Mouse (Mus musculus) megakaryocyte, embryonic 14.5 days (primary cell): Measurements from ENCODE around the gene Commd3. TPM values are rescaled to one million over a fixed set of nuclear protein-coding genes. Genes with fewer than 3 reads are reported as not detected.

Source experiments
- H3K27me3 ChIP-seq: replicated peaks from 2 replicates; pipeline ENCODE3; 2012; ENCODE audit warnings: inconsistent platforms
- H3K36me3 ChIP-seq: replicated peaks from 2 replicates; pipeline ENCODE3; 2012; ENCODE audit warnings: low read length, inconsistent platforms, mixed read lengths
- H3K4me1 ChIP-seq: 2 replicates; pipeline ENCODE4 v1.6.1; 2012; ENCODE audit warnings: inconsistent platforms
- H3K4me3 ChIP-seq: replicated peaks from 2 replicates; pipeline ENCODE3; 2012; ENCODE audit warnings: moderate library complexity, mild to moderate bottlenecking, inconsistent platforms
- H3K9me3 ChIP-seq: 2 replicates; pipeline ENCODE4 v1.6.1; 2012; ENCODE audit warnings: inconsistent platforms
- FLI1 ChIP-seq: IDR thresholded peaks from 2 replicates; pipeline ENCODE4 v1.6.1; 2012; ENCODE audit warnings: low read length, inconsistent platforms, mixed read lengths
- GATA1 ChIP-seq: IDR thresholded peaks from 3 replicates; pipeline ENCODE4 v1.6.1; 2012; ENCODE audit warnings: mixed read lengths, low read length, inconsistent platforms, borderline replicate concordance
- polyA plus RNA-seq: library from polyadenylated mRNA; stranded (reverse); fragments of >175 nt; gene quantifications from 2 replicates; pipeline ENCODE4 v1.2.3, GENCODE M21; 2012; ENCODE audit warnings: low replicate concordance; ENCODE audit not compliant: insufficient read depth

The Commd3 gene
- polyA plus RNA-seq, 1 experiment: 223 TPM

DNA sequence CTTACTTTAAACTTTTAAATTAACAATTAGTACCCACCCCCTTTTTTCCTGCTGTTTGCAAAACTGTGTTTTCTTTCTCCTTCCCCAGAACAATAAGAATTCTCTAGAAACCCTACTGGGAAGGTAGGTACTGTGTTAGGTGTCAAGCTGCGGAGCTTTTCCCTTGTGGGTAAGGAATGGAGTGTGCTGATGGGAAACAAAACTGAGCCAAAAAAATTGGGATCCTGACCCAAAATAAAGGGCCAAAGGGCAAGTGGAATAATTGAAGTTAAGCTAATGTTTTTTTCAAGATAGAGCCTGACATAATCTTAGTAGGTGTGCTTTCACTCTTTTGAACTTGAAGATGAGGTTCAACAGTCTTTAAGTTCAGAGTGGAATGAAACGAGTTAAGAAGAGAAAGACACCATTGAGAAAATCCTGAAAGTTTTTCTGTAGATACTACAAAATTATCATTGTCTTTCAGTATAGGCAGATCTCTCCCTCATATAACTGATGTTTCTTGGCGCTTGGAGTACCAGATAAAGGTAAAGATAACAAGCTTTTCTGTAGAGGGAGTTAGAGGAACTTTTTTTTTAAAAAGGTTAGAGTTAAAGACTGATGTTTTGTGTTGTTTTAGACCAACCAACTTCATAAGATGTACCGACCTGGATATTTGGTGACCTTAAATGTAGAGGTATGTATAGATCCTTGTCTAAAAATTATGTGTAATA lies 2.2 kb downstream of the Commd3 start:
- no peak overlapping the region for H3K4me3 ChIP-seq

DNA sequence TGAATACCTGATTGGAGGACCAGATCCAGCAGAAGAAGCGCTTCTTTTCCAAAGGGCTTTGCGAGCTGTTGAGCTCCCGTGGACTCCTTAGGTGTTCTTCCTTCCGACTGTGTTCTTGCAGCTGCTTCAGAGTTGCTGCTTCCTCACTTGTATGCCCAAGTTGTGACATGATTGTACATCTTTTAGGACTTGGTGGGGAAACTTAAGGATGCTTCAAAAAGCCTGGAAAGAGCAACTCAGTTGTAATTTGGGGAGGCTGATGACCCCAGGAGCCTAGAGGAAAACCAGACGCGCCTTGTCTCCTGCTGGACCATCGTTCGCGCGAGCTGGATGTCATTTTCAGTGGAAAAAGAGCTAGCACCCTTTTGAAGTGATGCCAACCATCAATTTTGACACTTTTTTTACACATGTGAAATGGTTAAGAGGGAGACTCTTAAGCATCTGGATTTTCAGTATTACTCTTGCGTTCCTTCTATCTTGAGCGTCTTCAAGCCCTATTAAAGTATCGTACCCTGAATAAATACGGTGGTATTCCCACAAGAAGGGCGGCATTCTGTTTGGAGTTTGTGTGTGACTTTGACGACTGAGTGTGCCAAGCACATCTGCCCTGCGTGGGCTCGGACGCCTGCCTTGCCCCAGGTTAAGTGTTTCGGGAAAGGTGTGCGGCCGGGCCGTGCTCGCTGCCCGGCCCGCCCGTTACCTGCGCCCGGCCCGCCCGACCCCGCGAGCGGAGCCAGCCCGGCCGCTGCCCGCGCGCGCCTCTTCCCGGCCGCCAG lies 3.7 kb downstream of the Commd3 start:
- Histone ChIP-seq H3K4me3 (peak overlapping the region; percentile 94), H3K4me1 (peaks cover 28% of the 10 kb centered on the region), H3K27me3 (peaks cover 30% of the 10 kb centered on the region), H3K9me3 (no peaks in the 10 kb centered on the region), H3K36me3 (peaks cover 13% of the 10 kb centered on the region)
- TF ChIP-seq FLI1: no peak
- TF ChIP-seq GATA1: no peak

More for the DNA sequence above, 2.2 kb downstream of the Commd3 start:
- peaks cover 13% of the 10 kb centered on the region for H3K36me3 ChIP-seq
- TF ChIP-seq FLI1 (no peak), GATA1 (no peak)
- peaks cover 18% of the 10 kb centered on the region for H3K27me3 ChIP-seq
- H3K4me1 ChIP-seq: peaks cover 21% of the 10 kb centered on the region
- no peaks in the 10 kb centered on the region for H3K9me3 ChIP-seq

- Histone ChIP-seq H3K36me3 (peaks cover 16% of the 10 kb centered on the region), H3K9me3 (no peaks in the 10 kb centered on the region), H3K27me3 (peaks cover 31% of the 10 kb centered on the region), H3K4me3 (peak overlapping the region; percentile 94), H3K4me1 (peaks cover 32% of the 10 kb centered on the region)
- no peak for TF ChIP-seq FLI1
- no peak for TF ChIP-seq GATA1
Measured at GRCm38 (mm10) chr2:18676457-18676935, 4.3 kb downstream of the Commd3 start.

- H3K36me3 ChIP-seq: peaks cover 20% of the 10 kb centered on the region
- H3K27me3 ChIP-seq: peaks cover 31% of the 10 kb centered on the region
- peak within 1 kb of the TSS; percentile 94 for H3K4me3 ChIP-seq
- TF ChIP-seq FLI1 (no peak), GATA1 (no peak)
- no peaks in the 10 kb centered on the region for H3K9me3 ChIP-seq
- H3K4me1 ChIP-seq: peaks cover 32% of the 10 kb centered on the region
Measured at GRCm38 (mm10) chr2:18676936-18677491, 4.8 kb downstream of the Commd3 start, which contains the start of gene Bmi1. TSS of gene Bmi1 (plus strand) at chr2:18677018.

GRCm38 (mm10) chr2:18677631-18678471 lies 5.7 kb downstream of the Commd3 start:
- Histone ChIP-seq H3K4me1 (peaks cover 32% of the 10 kb centered on the region), H3K36me3 (peaks cover 28% of the 10 kb centered on the region), H3K4me3 (peak overlapping the region; percentile 94), H3K9me3 (no peaks in the 10 kb centered on the region), H3K27me3 (peaks cover 31% of the 10 kb centered on the region)
- TF ChIP-seq FLI1: no peak
- no peak for TF ChIP-seq GATA1

DNA sequence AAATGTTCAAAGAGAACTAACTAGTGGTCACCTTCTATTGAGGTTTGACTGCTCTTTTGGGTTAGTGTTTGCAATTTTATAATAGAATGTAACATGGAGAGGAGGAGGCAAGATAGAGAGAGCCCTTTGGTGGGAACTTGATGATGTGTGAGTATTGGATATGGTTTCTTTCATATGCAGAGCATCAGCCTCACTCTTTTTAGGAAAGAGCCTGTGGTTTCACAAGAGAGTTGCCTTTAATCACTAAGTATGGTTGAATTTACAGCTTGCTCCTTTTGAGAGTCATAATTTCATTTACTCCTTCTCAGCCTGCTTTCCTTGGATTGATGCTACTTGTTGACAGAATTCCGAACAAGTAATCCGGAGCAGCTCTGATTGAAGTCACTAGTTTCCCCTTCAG lies 7.5 kb downstream of the Commd3 start:
- Histone ChIP-seq H3K27me3 (peaks cover 31% of the 10 kb centered on the region), H3K4me3 (no peak overlapping the region), H3K36me3 (peaks cover 36% of the 10 kb centered on the region), H3K4me1 (peaks cover 24% of the 10 kb centered on the region), H3K9me3 (no peaks in the 10 kb centered on the region)
- no peak for TF ChIP-seq GATA1
- TF ChIP-seq FLI1: no peak

DNA sequence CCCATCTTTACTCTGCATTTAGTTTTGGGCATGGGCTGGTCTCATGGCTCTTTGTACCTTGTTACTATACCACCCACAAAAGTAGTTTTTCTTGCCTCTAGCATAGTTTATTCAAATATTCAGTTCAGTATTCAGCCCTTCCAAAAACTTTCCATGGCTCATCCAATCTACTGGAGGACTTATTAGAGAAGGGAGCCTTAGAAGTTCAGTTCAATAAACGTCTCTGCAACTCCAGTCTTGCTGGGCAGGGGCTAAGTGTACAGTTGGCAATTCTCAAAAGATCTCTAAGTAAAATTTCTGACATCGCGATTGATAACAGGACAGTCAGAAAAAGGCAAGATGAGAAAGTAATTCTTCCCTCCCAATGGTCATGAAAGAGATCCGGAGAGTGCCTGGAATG lies 8.3 kb downstream of the Commd3 start:
- Histone ChIP-seq H3K4me1 (peaks cover 24% of the 10 kb centered on the region), H3K27me3 (peaks cover 31% of the 10 kb centered on the region), H3K4me3 (peak overlapping the region; percentile 74), H3K36me3 (peaks cover 33% of the 10 kb centered on the region), H3K9me3 (no peaks in the 10 kb centered on the region)
- TF ChIP-seq FLI1: no peak
- TF ChIP-seq GATA1: no peak

DNA sequence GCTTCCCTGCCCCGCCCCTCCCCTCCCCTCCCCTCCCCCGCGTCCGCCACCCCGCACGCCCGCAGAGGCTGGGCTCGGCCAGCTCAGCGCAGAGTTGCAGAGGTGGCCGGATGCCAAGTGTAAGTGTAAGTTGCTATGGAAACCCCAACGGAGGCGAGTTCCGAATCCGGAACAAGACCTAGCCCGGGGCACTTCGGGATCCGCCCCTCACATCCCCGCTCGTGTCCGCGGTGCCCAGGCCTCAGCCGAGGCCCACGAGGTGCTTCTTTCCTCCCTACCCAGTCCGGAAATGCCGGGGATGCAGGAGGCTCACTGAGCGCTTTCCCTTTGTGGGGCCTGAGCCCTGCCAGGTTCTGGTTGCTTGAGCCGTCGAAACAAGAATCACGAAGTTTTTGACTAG lies 8.8 kb downstream of the Commd3 start:
- H3K4me3 ChIP-seq: peak overlapping the region; percentile 74
- peaks cover 20% of the 10 kb centered on the region for H3K4me1 ChIP-seq
- H3K27me3 ChIP-seq: peaks cover 31% of the 10 kb centered on the region
- TF ChIP-seq FLI1 (no peak), GATA1 (no peak)
- H3K36me3 ChIP-seq: peaks cover 30% of the 10 kb centered on the region
- H3K9me3 ChIP-seq: no peaks in the 10 kb centered on the region

GRCm38 (mm10) chr2:18684062-18684461 lies 11.9 kb downstream of the Commd3 start:
- Histone ChIP-seq H3K9me3 (no peaks in the 10 kb centered on the region), H3K27me3 (peaks cover 37% of the 10 kb centered on the region), H3K4me1 (peaks cover 19% of the 10 kb centered on the region), H3K4me3 (no peak overlapping the region), H3K36me3 (peaks cover 30% of the 10 kb centered on the region)
- TF ChIP-seq FLI1 (no peak), GATA1 (no peak)
